In genomic region chr8:34473301-34473700, GRCm38 (mm10) we compare ENCODE assay signal across 19 mouse cellular contexts.
A peak's percentile ranks its signal among the peaks of the same experiment; 100 is the strongest.
DNase-seq lines count a peak whose midpoint lies in the region; ATAC-seq and TF ChIP-seq lines count a peak whose summit lies in the region.
"Had no signal": no experiment of that assay in that cellular context is flagged by ENCODE, and none has a peak within 500 bp of the region (broad histone marks: within the 10 kb centered on the region; RNA-seq: fewer than 3 reads in every experiment).

No protein-coding gene starts in this region.

- no peak overlapping the region for H3K4me3 ChIP-seq in forebrain, embryonic 10.5 days
- no peak overlapping the region for H3K4me3 ChIP-seq in forebrain, embryonic 14.5 days (ENCODE audit: low read depth, low read length)
- no peak overlapping the region for H3K4me3 ChIP-seq in heart, embryonic 12.5 days
- H3K4me3 ChIP-seq in kidney, embryonic 16.5 days (ENCODE audit: low read length) = no peak overlapping the region
- H3K4me3 ChIP-seq in midbrain, postnatal 0 days (ENCODE audit: low read depth, low read length) = no peak overlapping the region
- H3K4me3 ChIP-seq: embryonic facial prominence, embryonic 13.5 days; hindbrain, embryonic 15.5 days; kidney, embryonic 15.5 days; limb, embryonic 12.5 days; liver, embryonic 12.5 days; neural tube, embryonic 15.5 days had no signal

- H3K27me3 ChIP-seq in forebrain, embryonic 10.5 days (ENCODE audit: poor library complexity, severe bottlenecking) = peaks cover 7% of the 10 kb centered on the region; the same call in 1 of the 2 replicates
- H3K27me3 ChIP-seq in forebrain, embryonic 14.5 days (replicated peaks; ENCODE audit: control insufficient read depth, insufficient read depth, low read length) = no peaks in the 10 kb centered on the region
- no peaks in the 10 kb centered on the region for H3K27me3 ChIP-seq in heart, embryonic 12.5 days (replicated peaks)
- no peaks in the 10 kb centered on the region for H3K27me3 ChIP-seq in kidney, embryonic 16.5 days (ENCODE audit: insufficient read depth, low read length)
- H3K27me3 ChIP-seq in midbrain, postnatal 0 days (ENCODE audit: insufficient read depth, low read length) = no peaks in the 10 kb centered on the region
- H3K27me3 ChIP-seq: embryonic facial prominence, embryonic 13.5 days; hindbrain, embryonic 15.5 days; kidney, embryonic 15.5 days; liver, embryonic 12.5 days; neural tube, embryonic 15.5 days had no signal

- no peaks in the 10 kb centered on the region for H3K36me3 ChIP-seq in forebrain, embryonic 10.5 days (replicated peaks)
- no peaks in the 10 kb centered on the region for H3K36me3 ChIP-seq in forebrain, embryonic 14.5 days (ENCODE audit: control insufficient read depth, insufficient read depth, low read length)
- no peaks in the 10 kb centered on the region for H3K36me3 ChIP-seq in heart, embryonic 12.5 days
- no peaks in the 10 kb centered on the region for H3K36me3 ChIP-seq in kidney, embryonic 16.5 days (ENCODE audit: insufficient read depth, low read length)
- H3K36me3 ChIP-seq in midbrain, postnatal 0 days (ENCODE audit: insufficient read depth, low read length) = no peaks in the 10 kb centered on the region
- H3K36me3 ChIP-seq: embryonic facial prominence, embryonic 13.5 days; hindbrain, embryonic 15.5 days; kidney, embryonic 15.5 days; limb, embryonic 12.5 days; liver, embryonic 12.5 days; neural tube, embryonic 15.5 days had no signal

- H3K4me2 ChIP-seq in forebrain, embryonic 14.5 days (ENCODE audit: low read length) = no peak overlapping the region
- H3K4me2 ChIP-seq in heart, embryonic 12.5 days = no peak overlapping the region
- no peak overlapping the region for H3K4me2 ChIP-seq in kidney, embryonic 16.5 days (replicated peaks; ENCODE audit: low read depth, low read length)
- 0 out of 2 replicates have a peak overlapping the region, but pooled peaks have one; percentile 12 for H3K4me2 ChIP-seq in midbrain, postnatal 0 days (ENCODE audit: low read depth, low read length, poor library complexity, severe bottlenecking)
- H3K4me2 ChIP-seq: hindbrain, embryonic 15.5 days; kidney, embryonic 15.5 days; limb, embryonic 12.5 days; liver, embryonic 12.5 days; neural tube, embryonic 15.5 days had no signal

- intact Hi-C loops in heart, postnatal 36 days (cut with DNase I) = no loop called here

- no peak overlapping the region for H3K9ac ChIP-seq in forebrain, embryonic 14.5 days (ENCODE audit: low read length)
- H3K9ac ChIP-seq in heart, embryonic 12.5 days = no peak overlapping the region
- H3K9ac ChIP-seq in kidney, embryonic 16.5 days (replicated peaks; ENCODE audit: low read length) = no peak overlapping the region
- no peak overlapping the region for H3K9ac ChIP-seq in midbrain, postnatal 0 days (replicated peaks; ENCODE audit: low read length, poor library complexity, severe bottlenecking)
- H3K9ac ChIP-seq: embryonic facial prominence, embryonic 13.5 days; hindbrain, embryonic 15.5 days; kidney, embryonic 15.5 days; limb, embryonic 12.5 days; liver, embryonic 12.5 days; neural tube, embryonic 15.5 days had no signal

- TF ChIP-seq CTCF in midbrain, postnatal 0 days (IDR thresholded peaks at IDR 0.05) = no peak

- peaks cover 26% of the 10 kb centered on the region for H3K4me1 ChIP-seq in forebrain, embryonic 10.5 days
- no peaks in the 10 kb centered on the region; the same call in 1 of the 2 replicates for H3K4me1 ChIP-seq in forebrain, embryonic 14.5 days (ENCODE audit: control insufficient read depth, insufficient read depth, low read length)
- peaks cover 60% of the 10 kb centered on the region for H3K4me1 ChIP-seq in heart, embryonic 12.5 days (replicated peaks)
- H3K4me1 ChIP-seq in kidney, embryonic 16.5 days (ENCODE audit: insufficient read depth, low read length) = peaks cover 25% of the 10 kb centered on the region
- H3K4me1 ChIP-seq in midbrain, postnatal 0 days (ENCODE audit: insufficient read depth, low read length) = peaks cover 21% of the 10 kb centered on the region

- DNase-seq in forebrain, embryonic 10.5 days (ENCODE audit: extremely low spot score, low spot score) = no peak
- DNase-seq in forebrain, embryonic 14.5 days (ENCODE audit: low spot score) = no peak
- no peak for DNase-seq in heart, postnatal 36 days
- no peak for DNase-seq in kidney, postnatal 14 days
- no peak for DNase-seq in midbrain, postnatal 0 days (ENCODE audit: low spot score)
- no peak for DNase-seq in urinary bladder, adult 2 months (ENCODE audit: low spot score)
- DNase-seq: cerebellum, adult 9-11 months; lung, adult 2 months; lung, postnatal 36 days; right cerebral cortex, postnatal 25 days; thymus, postnatal 36 days had no signal

- 0 out of 2 replicates have a peak overlapping the region, but pooled peaks have one; percentile 20 for H3K27ac ChIP-seq in forebrain, embryonic 10.5 days
- no peak overlapping the region for H3K27ac ChIP-seq in forebrain, embryonic 14.5 days (ENCODE audit: low read depth, low read length)
- peak overlapping the region; percentile 61 for H3K27ac ChIP-seq in heart, embryonic 12.5 days (ENCODE audit: poor library complexity, severe bottlenecking)
- H3K27ac ChIP-seq in kidney, embryonic 16.5 days (ENCODE audit: low read length) = no peak overlapping the region
- H3K27ac ChIP-seq in midbrain, postnatal 0 days (ENCODE audit: low read depth, low read length) = no peak overlapping the region
- H3K27ac ChIP-seq: embryonic facial prominence, embryonic 13.5 days; hindbrain, embryonic 15.5 days; kidney, embryonic 15.5 days; limb, embryonic 12.5 days; liver, embryonic 12.5 days; neural tube, embryonic 15.5 days had no signal

- no peaks in the 10 kb centered on the region for H3K9me3 ChIP-seq in forebrain, embryonic 10.5 days
- H3K9me3 ChIP-seq in forebrain, embryonic 14.5 days (replicated peaks; ENCODE audit: control insufficient read depth, low read length) = no peaks in the 10 kb centered on the region
- H3K9me3 ChIP-seq in heart, embryonic 12.5 days (replicated peaks) = 0 out of 2 replicates have a peak, but pooled peaks cover under 1% of the 10 kb centered on the region
- H3K9me3 ChIP-seq in kidney, embryonic 16.5 days (ENCODE audit: low read length) = no peaks in the 10 kb centered on the region
- no peaks in the 10 kb centered on the region for H3K9me3 ChIP-seq in midbrain, postnatal 0 days (ENCODE audit: low read length)
- H3K9me3 ChIP-seq: embryonic facial prominence, embryonic 13.5 days; hindbrain, embryonic 15.5 days; kidney, embryonic 15.5 days; limb, embryonic 12.5 days; liver, embryonic 12.5 days; neural tube, embryonic 15.5 days had no signal

- ATAC-seq in forebrain, embryonic 14.5 days = no peak; the same call in 1 of the 2 replicates
- no peak for ATAC-seq in heart, embryonic 12.5 days (ENCODE audit: insufficient number of reproducible peaks, low FRiP score)
- peak; percentile 16; the same call in 1 of the 2 replicates for ATAC-seq in kidney, embryonic 16.5 days (ENCODE audit: low FRiP score, low TSS enrichment)
- ATAC-seq in midbrain, postnatal 0 days (ENCODE audit: low FRiP score) = no peak; the same call in 1 of the 2 replicates
- ATAC-seq: liver, embryonic 12.5 days had no signal

- 41% methylated on average over 1 of the region's 1 CpGs for WGBS in forebrain, embryonic 10.5 days
- WGBS in forebrain, embryonic 14.5 days = 61% methylated on average over 1 of the region's 1 CpGs
- 36% methylated on average over 1 of the region's 1 CpGs for WGBS in heart, embryonic 12.5 days
- 48% methylated on average over 1 of the region's 1 CpGs for WGBS in kidney, embryonic 16.5 days
- 26% methylated on average over 1 of the region's 1 CpGs for WGBS in midbrain, postnatal 0 days

Comparison
In these comparisons a context has a peak if more than half of its experiments do, and no peak if none do; other contexts are left out.
1. H3K27ac ChIP-seq: peak in forebrain, embryonic 10.5 days (single experiment) and heart, embryonic 12.5 days (single experiment); none in forebrain, embryonic 14.5 days (single experiment), kidney, embryonic 16.5 days (single experiment) and midbrain, postnatal 0 days (single experiment).